Mouse (Mus musculus) heart, adult 2 months (tissue): ENCODE data around the gene Cd53. TPM values are rescaled to one million over a fixed set of nuclear protein-coding genes. Genes with fewer than 3 reads are reported as not detected.
A peak's percentile ranks its signal among the peaks of the same experiment; 100 is the strongest.

Experiments used
- DNase-seq, 2 experiments: peaks; one replicate each; pipeline ENCODE4 v3.0.0; 2021
- H3K27ac ChIP-seq: fragments of 200-600 bp; 2 replicates; pipeline ENCODE4 v1.8.1; 2022
- H3K27me3 ChIP-seq: fragments of 200-500 bp; 2 replicates; pipeline ENCODE4 v1.6.1; 2012; ENCODE audit warnings: mild to moderate bottlenecking, low read length, inconsistent platforms, mixed read lengths; ENCODE audit not compliant: control insufficient read depth, insufficient read depth
- H3K36me3 ChIP-seq: fragments of 200-500 bp; 2 replicates; pipeline ENCODE4 v1.6.1; 2012; ENCODE audit warnings: low read length, inconsistent platforms; ENCODE audit not compliant: control insufficient read depth, insufficient read depth
- H3K4me1 ChIP-seq: fragments of 200-500 bp; 2 replicates; pipeline ENCODE4 v1.6.1; 2011; ENCODE audit warnings: low read length; ENCODE audit not compliant: control insufficient read depth, insufficient read depth
- H3K4me3 ChIP-seq: fragments of 200-600 bp; 2 replicates; pipeline ENCODE4 v1.8.1; 2022
- H3K79me2 ChIP-seq: fragments of 200-500 bp; replicated peaks from 2 replicates; pipeline ENCODE4 v1.6.1; 2012; ENCODE audit warnings: mild to moderate bottlenecking, inconsistent platforms, low read length, moderate library complexity, mixed read lengths; ENCODE audit not compliant: control insufficient read depth, insufficient read depth
- H3K9ac ChIP-seq: fragments of 200-500 bp; 2 replicates; pipeline ENCODE4 v1.6.1; 2012; ENCODE audit warnings: low read depth, mild to moderate bottlenecking, control low read depth, inconsistent platforms, low read length, mixed read lengths
- CTCF ChIP-seq: fragments of 200-600 bp; IDR thresholded peaks from 2 replicates; pipeline ENCODE4 v1.8.1; 2022; ENCODE audit warnings: antibody characterized with exemption, mild to moderate bottlenecking, moderate library complexity
- EP300 ChIP-seq: fragments of 200-500 bp; IDR thresholded peaks from 2 replicates; pipeline ENCODE4 v1.6.1; 2011; ENCODE audit warnings: low read depth, low read length, control low read depth; ENCODE audit not compliant: insufficient read depth
- POLR2A ChIP-seq: fragments of 200-500 bp; IDR thresholded peaks from 2 replicates; pipeline ENCODE4 v1.6.1; 2011; ENCODE audit warnings: mild to moderate bottlenecking, low read depth, low read length, control low read depth; ENCODE audit not compliant: insufficient read depth
- WGBS: fragments of 180-500 bp; shearing (Covaris S2); methylation state at CpG from one replicate; pipeline ENCODE4 v1.1.7; 2018; 5-methylcytosine and 5-hydroxymethylcytosine counted together
- intact Hi-C: fragments of 180-260 bp; cut with DNase I; formaldehyde crosslinking; loops from one replicate; pipeline ENCODE4 v1.15.1; 2025
- polyA plus RNA-seq: library from polyadenylated mRNA; depleted of rRNA; stranded (reverse); fragments of >200 nt; gene quantifications from 2 replicates; pipeline ENCODE4 v1.2.3, GENCODE M21; 2012
- total RNA-seq, 2 experiments: library from RNA; stranded (reverse); gene quantifications; 2 replicates each; pipeline ENCODE4 v1.2.3; 2021

Gene Cd53
- total and polyA plus RNA-seq, 3 experiments = 6.1 to 6.9 (median 6.8) TPM

GRCm38 (mm10) chr3:106788440-106788887, 1.5 kb downstream of the Cd53 start:
- Histone ChIP-seq H3K27ac (no peak overlapping the region), H3K27me3 (no peaks in the 10 kb centered on the region), H3K4me1 (no peaks in the 10 kb centered on the region), H3K36me3 (no peaks in the 10 kb centered on the region), H3K79me2 (no peaks in the 10 kb centered on the region), H3K9ac (no peak overlapping the region), H3K4me3 (peak overlapping the region; percentile 13; the same call in 1 of the 2 replicates)
- WGBS = 27% methylated on average over 2 of the region's 2 CpGs
- TF ChIP-seq POLR2A (no peak), EP300 (no peak), CTCF (no peak)
- DNase-seq = no peak
- intact Hi-C loops = no loop called here

DNA sequence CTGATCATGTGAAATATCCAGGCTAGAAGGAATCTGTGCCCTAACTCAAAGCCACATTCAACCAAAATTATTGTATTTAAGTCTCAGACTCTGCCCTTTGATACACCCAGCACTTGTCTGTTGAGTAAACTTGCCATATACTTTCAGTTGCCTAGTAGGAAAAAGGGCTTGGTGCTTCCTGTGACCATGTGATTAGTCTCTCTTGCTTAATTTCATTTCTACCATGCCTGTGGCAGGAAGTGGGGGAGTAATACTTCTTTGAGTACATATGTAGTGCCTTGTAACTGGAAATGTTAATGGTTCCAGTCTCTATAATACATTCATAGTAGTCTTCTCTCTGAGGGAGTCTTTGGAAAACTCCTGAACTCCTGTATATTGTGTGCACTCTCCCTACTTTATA, 2.0 kb downstream of the Cd53 start:
- TF ChIP-seq POLR2A = no peak
- no peak for TF ChIP-seq EP300
- no peak for TF ChIP-seq CTCF
- H3K27me3 ChIP-seq = no peaks in the 10 kb centered on the region
- H3K79me2 ChIP-seq = no peaks in the 10 kb centered on the region
- no peak for DNase-seq
- H3K4me1 ChIP-seq = no peaks in the 10 kb centered on the region
- H3K4me3 ChIP-seq = no peak overlapping the region
- no peaks in the 10 kb centered on the region for H3K36me3 ChIP-seq
- H3K9ac ChIP-seq = no peak overlapping the region
- H3K27ac ChIP-seq = no peak overlapping the region
- intact Hi-C loops = no loop called here

- H3K9ac ChIP-seq = no peak overlapping the region
- TF ChIP-seq POLR2A = no peak
- TF ChIP-seq CTCF = no peak
- TF ChIP-seq EP300 = no peak
- no peak for DNase-seq
These were observed 4.8 kb downstream of the Cd53 start for GRCm38 (mm10) chr3:106785130-106785529.

DNA sequence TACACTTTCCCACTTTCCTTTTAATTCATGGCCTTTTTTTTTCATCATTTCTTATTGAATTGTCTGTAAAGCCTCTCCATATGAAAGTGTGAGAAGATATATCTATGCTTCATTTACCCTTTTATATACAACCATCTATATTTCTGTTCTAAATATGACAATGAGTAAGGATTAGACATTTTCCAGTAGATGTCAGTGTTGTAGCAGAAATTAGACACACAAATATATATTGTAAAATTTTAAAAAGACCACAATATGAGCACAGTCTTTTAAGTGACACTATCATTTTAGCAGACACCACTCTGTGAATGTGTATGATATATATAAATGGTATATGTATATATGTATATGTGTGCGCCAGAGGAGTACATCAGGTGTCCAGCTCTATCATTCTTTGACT, 18.1 kb downstream of the Cd53 start:
- Histone ChIP-seq H3K4me3 (no peak overlapping the region), H3K79me2 (no peaks in the 10 kb centered on the region), H3K36me3 (no peaks in the 10 kb centered on the region), H3K9ac (no peak overlapping the region), H3K4me1 (no peaks in the 10 kb centered on the region), H3K27me3 (no peaks in the 10 kb centered on the region), H3K27ac (no peak overlapping the region)
- WGBS = 81% methylated on average over 1 of the region's 1 CpGs
- no peak for TF ChIP-seq EP300
- TF ChIP-seq CTCF = no peak
- TF ChIP-seq POLR2A = no peak
- intact Hi-C loops = no loop called here
- no peak for DNase-seq

More at GRCm38 (mm10) chr3:106785130-106785529, 4.8 kb downstream of the Cd53 start:
- H3K4me1 ChIP-seq = no peaks in the 10 kb centered on the region
- intact Hi-C loops = no loop called here
- H3K4me3 ChIP-seq = no peak overlapping the region
- H3K36me3 ChIP-seq = no peaks in the 10 kb centered on the region
- WGBS = 59% methylated on average over 3 of the region's 3 CpGs
- no peak overlapping the region for H3K27ac ChIP-seq
- H3K27me3 ChIP-seq = no peaks in the 10 kb centered on the region
- no peaks in the 10 kb centered on the region for H3K79me2 ChIP-seq

- 40% methylated on average over 1 of the region's 1 CpGs for WGBS
- TF ChIP-seq POLR2A (no peak), EP300 (no peak), CTCF (no peak)
- Histone ChIP-seq H3K27me3 (no peaks in the 10 kb centered on the region), H3K79me2 (no peaks in the 10 kb centered on the region), H3K36me3 (no peaks in the 10 kb centered on the region), H3K27ac (no peak overlapping the region), H3K4me1 (no peaks in the 10 kb centered on the region), H3K9ac (no peak overlapping the region), H3K4me3 (no peak overlapping the region)
- no peak for DNase-seq
- intact Hi-C loops = no loop called here
These were observed 34.1 kb downstream of the Cd53 start for GRCm38 (mm10) chr3:106755898-106756297.

DNA sequence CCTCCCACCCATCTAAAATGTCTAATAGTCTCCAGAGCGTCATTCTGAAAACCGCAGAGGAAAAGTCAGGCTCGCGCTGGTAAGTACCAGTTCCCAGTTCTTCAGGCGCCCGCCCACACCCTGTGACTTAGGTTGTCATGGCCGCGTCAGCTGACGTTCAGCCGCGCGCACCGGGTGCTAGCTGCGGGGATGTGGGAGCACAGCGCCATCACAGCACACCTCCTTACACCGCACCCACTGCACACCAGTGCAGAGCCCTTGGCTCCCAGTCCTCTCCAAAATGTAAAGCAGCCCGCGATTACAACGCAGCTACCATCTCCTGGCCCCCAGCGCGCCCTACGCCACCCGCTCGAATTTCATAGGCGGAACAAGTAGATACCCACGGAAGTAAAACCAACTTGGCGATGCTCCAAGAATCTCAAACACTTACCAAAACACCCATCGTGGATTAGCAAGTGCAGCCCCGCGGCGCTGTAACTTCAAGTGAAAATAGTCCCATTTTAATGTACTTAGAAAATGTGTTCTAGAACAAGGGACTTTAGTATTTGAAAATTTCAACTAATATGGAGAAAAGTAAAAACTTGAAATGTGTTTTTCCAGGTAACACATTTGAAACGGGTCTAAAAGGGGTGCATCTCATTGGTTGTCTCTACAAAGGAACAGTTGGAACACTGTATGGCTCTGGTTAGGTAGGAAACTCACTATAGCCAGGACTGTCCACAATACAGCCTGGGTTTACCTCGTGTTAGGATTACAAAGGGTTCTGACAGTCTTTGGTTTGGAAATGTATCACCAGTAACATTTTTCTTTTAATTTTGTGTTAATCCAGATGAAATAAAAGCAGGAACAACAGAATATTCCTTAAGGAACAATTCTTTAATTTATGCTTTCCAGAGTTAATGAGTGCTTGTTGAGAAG, 67.7 kb downstream of the Cd53 start:
- no peaks in the 10 kb centered on the region for H3K79me2 ChIP-seq
- H3K27ac ChIP-seq = peak overlapping the region; percentile 96
- WGBS = 1% methylated on average over 33 of the region's 33 CpGs
- DNase-seq = peak; percentile 84 to 92
- peaks cover 2% of the 10 kb centered on the region; the same call in 1 of the 2 replicates for H3K36me3 ChIP-seq
- no peaks in the 10 kb centered on the region for H3K4me1 ChIP-seq
- TF ChIP-seq CTCF (peak; percentile 40), POLR2A (no peak)
- peak overlapping the region; percentile 72 for H3K9ac ChIP-seq
- intact Hi-C loops = loop anchor here (5.0 kb wide), 1 partner anchor 175 kb away; the partner anchor contains the start of genes Cept1 and Dram2
- H3K4me3 ChIP-seq = peak overlapping the region; percentile 58
- no peaks in the 10 kb centered on the region for H3K27me3 ChIP-seq
